Mouse (Mus musculus): ENCODE data around the gene Serpina9.

DNA sequence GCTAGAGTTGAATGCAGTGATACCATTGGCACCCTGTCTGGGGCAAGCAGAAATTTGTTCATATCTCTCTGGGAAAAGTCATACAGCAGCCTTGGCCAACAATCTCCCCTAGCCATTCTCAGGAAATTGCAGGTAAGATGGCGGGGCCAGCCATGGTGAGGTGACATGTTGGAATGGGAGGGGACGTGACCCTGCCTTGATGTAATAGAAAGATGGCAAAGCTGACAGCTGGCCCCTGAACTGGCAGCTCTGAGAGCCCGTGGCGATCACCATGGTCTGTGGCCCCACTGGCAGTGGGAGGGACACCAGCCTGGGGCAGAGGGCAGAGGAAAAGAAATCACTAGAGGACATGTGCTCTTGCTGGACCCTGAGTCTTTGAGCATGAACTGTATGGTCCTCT lies 67.3 kb downstream of the Serpina9 start:
- no peak for TF ChIP-seq POLR2A (IDR thresholded peaks at IDR 0.05; ENCODE audit: low read depth, low read length)
- no peak for TF ChIP-seq CTCF (conservative IDR thresholded peaks at IDR 0.05; ENCODE audit: insufficient read depth, insufficient read length, low read depth, low read length)
